Mouse (Mus musculus) midbrain, embryonic 14.5 days (tissue): Measurements from ENCODE around the gene Lrrc18. TPM values are rescaled to one million over a fixed set of nuclear protein-coding genes. Genes with fewer than 3 reads are reported as not detected.

Source experiments
- ATAC-seq: fragments of 200-750 bp; cut with Nextera tagmentation; 2 replicates; pipeline ENCODE4 v1.8.0; 2017; ENCODE audit warnings: moderate number of reproducible peaks, moderate library complexity; ENCODE audit not compliant: low FRiP score, low TSS enrichment
- DNase-seq: peaks from one replicate; pipeline ENCODE4 v3.0.0-alpha.2; 2015
- H3K27ac ChIP-seq: fragments of 300-500 bp; sonication (generic); replicated peaks from 2 replicates; pipeline ENCODE4 v1.5.1; 2014; ENCODE audit warnings: mild to moderate bottlenecking, low read depth, low read length, moderate library complexity
- H3K27me3 ChIP-seq: fragments of 300-500 bp; sonication (generic); 2 replicates; pipeline ENCODE4 v1.6.1; 2014; ENCODE audit warnings: low read length, control low read depth, mixed read lengths; ENCODE audit not compliant: control insufficient read depth, insufficient read depth
- H3K36me3 ChIP-seq: fragments of 300-500 bp; sonication (generic); 2 replicates; pipeline ENCODE4 v1.6.1; 2014; ENCODE audit warnings: low read length, control low read depth; ENCODE audit not compliant: control insufficient read depth, insufficient read depth
- H3K4me1 ChIP-seq: fragments of 300-500 bp; sonication (generic); 2 replicates; pipeline ENCODE4 v1.6.1; 2014; ENCODE audit warnings: mild to moderate bottlenecking, antibody characterized with exemption, low read length, control low read depth; ENCODE audit not compliant: control insufficient read depth, insufficient read depth
- H3K4me2 ChIP-seq: fragments of 300-500 bp; sonication (generic); 2 replicates; pipeline ENCODE4 v1.6.1; 2014; ENCODE audit warnings: mild to moderate bottlenecking, low read length, moderate library complexity
- H3K4me3 ChIP-seq: fragments of 300-500 bp; sonication (generic); replicated peaks from 2 replicates; pipeline ENCODE4 v1.5.1; 2014; ENCODE audit warnings: low read depth, low read length
- H3K9ac ChIP-seq: fragments of 300-500 bp; sonication (generic); replicated peaks from 2 replicates; pipeline ENCODE4 v1.6.1; 2014; ENCODE audit warnings: mild to moderate bottlenecking, low read length, moderate library complexity
- H3K9me3 ChIP-seq: fragments of 300-500 bp; sonication (generic); 2 replicates; pipeline ENCODE4 v1.6.1; 2016; ENCODE audit warnings: low read length, control low read depth, mixed read lengths; ENCODE audit not compliant: control insufficient read depth
- WGBS: fragments of 180-500 bp; shearing (Covaris S2); extraction: QIAGEN DNeasy Blood & Tissue Kit; methylation state at CpG from one replicate; pipeline ENCODE4 v1.1.7; 2014; 5-methylcytosine and 5-hydroxymethylcytosine counted together
- polyA plus RNA-seq: library from polyadenylated mRNA; unstranded; fragments of >200 nt; fragmentation: Nextera tagmentation; extraction: Ambion mirVana; gene quantifications from 2 replicates; pipeline ENCODE4 v1.2.1, GENCODE M21; 2014

The Lrrc18 gene
- polyA plus RNA-seq, 1 experiment from 2014 or later = 0.45 TPM

GRCm38 (mm10) chr14:32984176-32984738 lies 6.9 kb upstream of the Lrrc18 start:
- no peak for DNase-seq
- Histone ChIP-seq H3K4me2 (no peak overlapping the region), H3K4me1 (no peaks in the 10 kb centered on the region), H3K27ac (no peak overlapping the region), H3K27me3 (no peaks in the 10 kb centered on the region), H3K9ac (no peak overlapping the region), H3K4me3 (no peak overlapping the region), H3K36me3 (no peaks in the 10 kb centered on the region), H3K9me3 (no peaks in the 10 kb centered on the region)
- ATAC-seq = no peak
- 89% methylated on average over 6 of the region's 6 CpGs for WGBS

- no peaks in the 10 kb centered on the region for H3K27me3 ChIP-seq
- no peak overlapping the region for H3K9ac ChIP-seq
- no peaks in the 10 kb centered on the region for H3K36me3 ChIP-seq
- ATAC-seq (no peak), DNase-seq (no peak)
- no peak overlapping the region for H3K4me2 ChIP-seq
- no peaks in the 10 kb centered on the region for H3K9me3 ChIP-seq
- no peak overlapping the region for H3K4me3 ChIP-seq
- no peaks in the 10 kb centered on the region for H3K4me1 ChIP-seq
- no peak overlapping the region for H3K27ac ChIP-seq
- 63% methylated on average over 4 of the region's 4 CpGs for WGBS
Measured at GRCm38 (mm10) chr14:32986659-32987058, 4.5 kb upstream of the Lrrc18 start.

GRCm38 (mm10) chr14:32994954-32995636 lies 3.9 kb downstream of the Lrrc18 start:
- H3K27me3 ChIP-seq = no peaks in the 10 kb centered on the region
- no peak overlapping the region for H3K4me3 ChIP-seq
- no peaks in the 10 kb centered on the region for H3K36me3 ChIP-seq
- peaks cover 15% of the 10 kb centered on the region; the same call in 1 of the 2 replicates for H3K4me1 ChIP-seq
- H3K4me2 ChIP-seq = peak overlapping the region; percentile 38
- 2% methylated on average over 10 of the region's 10 CpGs for WGBS
- no peaks in the 10 kb centered on the region for H3K9me3 ChIP-seq
- peak; percentile 76 for DNase-seq
- ATAC-seq = no peak; the same call in 1 of the 2 replicates
- peak overlapping the region; percentile 41; the same call in 1 of the 2 replicates for H3K27ac ChIP-seq
- 0 out of 2 replicates have a peak overlapping the region, but pooled peaks have one; percentile 7 for H3K9ac ChIP-seq

- Histone ChIP-seq H3K27me3 (no peaks in the 10 kb centered on the region), H3K4me2 (no peak overlapping the region), H3K27ac (no peak overlapping the region), H3K36me3 (no peaks in the 10 kb centered on the region), H3K4me3 (no peak overlapping the region), H3K9me3 (no peaks in the 10 kb centered on the region), H3K4me1 (peaks cover 22% of the 10 kb centered on the region; the same call in 1 of the 2 replicates), H3K9ac (no peak overlapping the region)
- DNase-seq (no peak), ATAC-seq (no peak)
- WGBS = 22% methylated on average over 10 of the region's 10 CpGs
Measured at GRCm38 (mm10) chr14:32999511-32999910, 8.3 kb downstream of the Lrrc18 start.

GRCm38 (mm10) chr14:33000112-33000979 lies 9.2 kb downstream of the Lrrc18 start:
- H3K4me1 ChIP-seq = peaks cover 13% of the 10 kb centered on the region; the same call in 1 of the 2 replicates
- 19% methylated on average over 8 of the region's 8 CpGs for WGBS
- 0 out of 2 replicates have a peak, but pooled peaks cover 3% of the 10 kb centered on the region for H3K9me3 ChIP-seq
- H3K36me3 ChIP-seq = no peaks in the 10 kb centered on the region
- no peak overlapping the region for H3K4me3 ChIP-seq
- peak; percentile 57 for DNase-seq
- H3K4me2 ChIP-seq = no peak overlapping the region
- H3K27me3 ChIP-seq = no peaks in the 10 kb centered on the region
- no peak for ATAC-seq
- 0 out of 2 replicates have a peak overlapping the region, but pooled peaks have one; percentile 20 for H3K9ac ChIP-seq
- H3K27ac ChIP-seq = no peak overlapping the region

GRCm38 (mm10) chr14:33005114-33005513 lies 13.9 kb downstream of the Lrrc18 start:
- no peak for ATAC-seq
- 96% methylated on average over 1 of the region's 1 CpGs for WGBS
- 0 out of 2 replicates have a peak, but pooled peaks cover 3% of the 10 kb centered on the region for H3K9me3 ChIP-seq
- no peak overlapping the region for H3K4me3 ChIP-seq
- no peak for DNase-seq
- H3K4me1 ChIP-seq = peaks cover 8% of the 10 kb centered on the region; the same call in 1 of the 2 replicates
- no peak overlapping the region for H3K4me2 ChIP-seq
- H3K36me3 ChIP-seq = no peaks in the 10 kb centered on the region
- H3K27me3 ChIP-seq = no peaks in the 10 kb centered on the region
- H3K27ac ChIP-seq = no peak overlapping the region
- no peak overlapping the region for H3K9ac ChIP-seq

- 94% methylated on average over 1 of the region's 1 CpGs for WGBS
- Histone ChIP-seq H3K4me1 (no peaks in the 10 kb centered on the region), H3K9me3 (0 out of 2 replicates have a peak, but pooled peaks cover 3% of the 10 kb centered on the region), H3K27me3 (no peaks in the 10 kb centered on the region), H3K27ac (no peak overlapping the region), H3K4me2 (no peak overlapping the region), H3K9ac (no peak overlapping the region), H3K36me3 (no peaks in the 10 kb centered on the region), H3K4me3 (no peak overlapping the region)
- ATAC-seq (no peak), DNase-seq (no peak)
Measured at GRCm38 (mm10) chr14:33007638-33008037, 16.5 kb downstream of the Lrrc18 start.

- no peak overlapping the region for H3K27ac ChIP-seq
Measured at GRCm38 (mm10) chr14:33019050-33019449, 27.9 kb downstream of the Lrrc18 start.

More at GRCm38 (mm10) chr14:33019050-33019449, 27.9 kb downstream of the Lrrc18 start:
- Histone ChIP-seq H3K9ac (no peak overlapping the region), H3K9me3 (no peaks in the 10 kb centered on the region), H3K4me2 (no peak overlapping the region), H3K4me3 (no peak overlapping the region), H3K36me3 (no peaks in the 10 kb centered on the region), H3K4me1 (no peaks in the 10 kb centered on the region), H3K27me3 (no peaks in the 10 kb centered on the region)
- DNase-seq = no peak
- no peak for ATAC-seq
- WGBS = 89% methylated on average over 3 of the region's 3 CpGs
